Mouse (Mus musculus) kidney, adult 8-10 months (tissue): ENCODE results near the gene Olfr514.
A peak's percentile ranks its signal among the peaks of the same experiment; 100 is the strongest.

Source experiments
- DNase-seq, 2 experiments: peaks; one replicate each; pipeline ENCODE4 v3.0.0; 2022

Olfr514 gene

DNA sequence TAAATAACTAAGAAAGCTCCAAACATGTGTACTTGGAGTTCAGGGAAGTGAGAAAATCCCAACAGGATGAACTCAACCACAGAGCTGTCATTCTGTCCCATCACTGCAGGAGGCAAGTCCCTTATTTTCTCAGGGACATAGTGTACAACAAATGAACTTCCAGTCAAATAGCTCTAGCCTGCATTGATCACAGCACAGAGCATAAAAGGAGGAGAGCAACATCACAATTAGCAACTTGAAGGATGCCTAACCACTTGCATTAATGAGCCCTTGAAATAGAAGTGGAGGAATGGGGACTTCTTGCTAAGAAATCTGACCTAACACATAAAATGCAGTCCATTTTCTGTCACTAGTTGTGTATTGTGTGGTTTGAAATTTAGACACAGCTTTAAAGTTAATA is at the start of gene Olfr514:
Olfr514 (minus strand) TSS at position 101 of the 400 bp plus-strand sequence.
- DNase-seq, result no peak

GRCm38 (mm10) chr7:108872279-108872678 is 46.5 kb upstream of the Olfr514 start, which contains the start of gene Olfr517:
Gene Olfr517, minus strand, starts transcription at chr7:108872379.
- DNase-seq, result no peak

GRCm38 (mm10) chr7:108850429-108850828 is 24.6 kb upstream of the Olfr514 start, which contains the start of gene Olfr516:
Gene Olfr516, minus strand, starts transcription at chr7:108850529.
- DNase-seq, result no peak

- peak; percentile 4 to 13 for DNase-seq
These were observed 11.1 kb downstream of the Olfr514 start for GRCm38 (mm10) chr7:108814593-108815215.

DNA sequence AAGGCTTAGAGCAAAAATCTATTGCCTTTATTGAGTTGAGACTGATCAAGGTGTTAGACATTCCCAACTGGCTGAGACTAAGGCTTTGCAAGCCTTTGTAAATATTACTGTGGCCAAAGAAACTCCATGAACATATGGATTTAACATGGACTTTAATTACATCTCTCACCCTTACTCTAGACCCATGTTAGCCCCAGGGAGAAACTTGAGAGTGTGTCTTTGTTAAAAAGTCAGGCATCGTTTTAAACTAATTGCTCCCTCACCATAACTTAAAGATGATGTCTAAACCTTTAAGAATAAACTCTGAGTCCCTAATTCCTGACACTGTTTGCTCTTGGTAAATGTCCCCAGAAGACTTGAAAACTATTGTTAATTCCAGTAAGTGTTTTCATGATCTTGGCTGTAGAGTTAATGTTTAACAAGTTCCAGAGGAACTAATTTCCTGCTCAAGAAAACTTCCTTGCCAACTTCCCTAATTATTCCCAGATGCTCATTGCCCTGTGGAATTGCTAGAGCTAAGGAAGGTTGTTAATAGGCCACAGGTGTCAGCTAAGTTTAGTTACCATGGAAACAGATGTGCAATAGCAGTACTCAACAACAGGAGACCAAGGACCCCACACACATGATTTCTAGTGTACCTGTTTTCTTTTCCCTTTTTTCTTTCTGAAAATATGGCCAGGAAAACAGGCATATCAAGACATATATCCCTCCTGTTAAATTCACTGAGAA is 28.4 kb downstream of the Olfr514 start:
- DNase-seq, result no peak
